Mouse (Mus musculus) gastrocnemius, postnatal 14 days (tissue): ENCODE results near the gene Lasp1. TPM values are rescaled to one million over a fixed set of nuclear protein-coding genes. Genes with fewer than 3 reads are reported as not detected.
"Not testable (repeated sequence)": the region's sequence is repeated elsewhere in the genome, so short reads cannot be mapped to it uniquely, and the experiment has no call there.

ENCODE experiments used
- DNase-seq: peaks from one replicate; pipeline ENCODE4 v3.0.0; 2021; ENCODE audit warnings: mixed read lengths
- intact Hi-C: fragments of 180-260 bp; cut with DNase I; formaldehyde crosslinking; loops from one replicate; pipeline ENCODE4 v1.15.1; 2025; ENCODE audit warnings: low total_unique reads
- total RNA-seq, 2 experiments: library from RNA; stranded (reverse); gene quantifications; 2 replicates each; pipeline ENCODE4 v1.2.3; 2021

Lasp1 gene
- total RNA-seq, 2 experiments from 2014 or later: 29.9 to 39.5 TPM

DNA sequence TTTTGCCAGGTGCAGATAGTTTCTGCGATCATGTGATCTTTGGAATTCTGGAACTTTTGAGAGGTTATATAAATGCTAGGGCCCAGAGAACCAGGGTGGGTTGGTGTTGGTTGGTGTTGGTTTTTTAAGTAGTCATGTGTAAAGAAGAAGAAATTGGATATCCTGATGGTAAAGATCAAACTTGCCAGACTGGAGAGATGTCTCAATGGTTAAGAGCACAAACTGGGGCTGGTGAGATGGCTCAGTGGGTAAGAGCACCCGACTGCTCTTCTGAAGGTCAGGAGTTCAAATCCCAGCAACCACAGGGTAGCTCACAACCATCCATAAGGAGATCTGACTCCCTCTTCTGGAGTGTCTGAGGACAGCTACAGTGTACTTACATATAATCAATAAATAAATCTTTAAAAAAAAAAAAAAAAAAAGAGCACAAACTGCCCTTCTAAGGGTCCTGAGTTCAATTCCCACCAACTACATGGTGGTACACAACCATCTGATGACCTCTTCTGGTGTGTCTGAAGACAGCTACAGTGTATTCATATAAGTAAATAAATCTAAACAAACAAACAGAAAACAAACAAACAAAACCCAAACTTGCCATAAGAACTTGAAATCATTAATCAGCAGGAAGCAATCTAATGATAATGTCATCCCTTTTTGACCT, 7.9 kb upstream of the Lasp1 start:
- intact Hi-C loops, DNase-seq: not testable (repeated sequence)

- intact Hi-C loops: no loop called here
- DNase-seq: no peak
These were observed 5.6 kb upstream of the Lasp1 start for GRCm38 (mm10) chr11:97793165-97793564.

GRCm38 (mm10) chr11:97796910-97797309, 1.9 kb upstream of the Lasp1 start:
- no peak for DNase-seq
- intact Hi-C loops: loop anchor here (5.0 kb wide), 1 partner anchor 80 kb away; no protein-coding TSS in a partner anchor

DNA sequence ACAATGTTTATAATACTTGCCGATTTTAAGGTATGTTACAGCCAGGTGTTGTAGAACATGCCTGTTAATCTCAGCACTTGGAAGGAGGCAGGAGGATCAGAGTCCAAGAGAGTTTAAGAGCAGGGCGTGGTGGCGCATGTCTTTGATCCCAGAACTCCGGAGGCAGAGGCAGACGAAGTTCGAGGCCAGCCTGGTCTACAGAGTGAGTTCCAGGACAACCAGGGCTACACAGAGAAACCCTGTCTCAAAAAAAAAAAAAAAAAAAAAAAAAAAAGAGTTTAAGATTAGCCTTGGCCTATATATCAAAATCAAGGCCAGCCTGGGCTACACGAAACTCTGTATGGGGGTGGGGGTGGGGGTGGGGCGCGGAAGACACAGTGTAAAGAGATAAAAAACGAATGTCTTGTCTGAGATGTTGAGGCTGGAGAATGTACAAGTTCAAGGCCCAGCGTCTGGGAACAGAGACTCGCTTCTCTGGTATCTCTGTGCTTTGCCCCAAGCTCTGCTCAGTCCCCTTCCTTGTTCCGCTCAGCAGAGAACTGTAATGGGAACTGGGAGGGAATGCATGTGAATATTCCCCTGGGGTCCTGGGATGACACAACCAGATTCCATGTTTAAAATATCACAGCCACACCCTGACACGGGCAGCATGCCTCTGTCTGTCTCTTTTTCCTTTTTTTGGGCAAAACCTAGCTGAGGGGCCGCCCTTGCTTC, 1.3 kb upstream of the Lasp1 start:
- DNase-seq: no peak
- intact Hi-C loops: loop anchor here (5.0 kb wide), 1 partner anchor 80 kb away; no protein-coding TSS in a partner anchor

GRCm38 (mm10) chr11:97798083-97798435, 741 bp upstream of the Lasp1 start:
- no peak for DNase-seq
- intact Hi-C loops: loop anchor here (5.0 kb wide), 1 partner anchor 79 kb away; no protein-coding TSS in a partner anchor

DNA sequence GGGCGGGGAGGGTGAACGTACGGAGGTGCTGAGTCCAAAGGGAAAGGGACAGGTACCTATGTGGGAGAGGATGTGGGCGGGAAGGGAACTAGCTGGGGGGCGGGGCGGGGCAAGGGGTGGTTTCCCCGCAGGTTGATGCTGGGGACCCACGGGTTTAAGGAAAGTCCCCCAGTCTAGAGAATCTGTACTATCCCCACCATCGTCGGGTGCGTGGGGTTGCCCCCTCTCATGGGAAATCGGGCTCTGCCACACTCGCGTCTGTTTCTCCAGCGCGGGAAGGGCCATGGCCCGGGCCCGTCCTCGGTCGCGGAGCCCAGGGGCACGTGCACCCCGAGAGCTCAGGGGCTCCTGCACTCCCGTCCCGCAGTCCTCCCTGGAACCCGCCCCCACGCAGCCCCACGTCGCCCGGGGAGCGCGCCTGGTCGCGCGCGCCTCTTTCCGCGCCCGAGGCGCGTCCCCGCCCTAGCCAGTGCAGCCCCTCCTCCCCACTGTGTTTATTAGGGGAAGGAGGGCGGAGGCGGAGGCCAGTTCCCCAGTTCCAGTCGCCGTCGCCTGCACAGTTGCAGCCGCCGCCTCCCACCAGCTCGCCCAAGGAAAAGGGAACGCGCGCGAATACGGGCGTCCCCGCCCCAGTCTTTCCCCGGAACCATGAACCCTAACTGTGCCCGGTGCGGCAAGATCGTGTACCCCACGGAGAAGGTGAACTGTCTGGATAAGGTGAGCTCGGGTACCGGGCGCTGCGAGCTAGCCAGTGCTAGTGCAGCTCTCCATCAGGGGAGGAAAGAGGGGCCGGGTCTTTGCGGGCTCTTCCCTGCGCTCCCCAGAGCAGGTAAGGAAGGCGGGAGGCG, 570 bp downstream of the Lasp1 start:
- DNase-seq: peak; percentile 87
- intact Hi-C loops: loop anchor here (5.0 kb wide), 1 partner anchor 78 kb away; no protein-coding TSS in a partner anchor

DNA sequence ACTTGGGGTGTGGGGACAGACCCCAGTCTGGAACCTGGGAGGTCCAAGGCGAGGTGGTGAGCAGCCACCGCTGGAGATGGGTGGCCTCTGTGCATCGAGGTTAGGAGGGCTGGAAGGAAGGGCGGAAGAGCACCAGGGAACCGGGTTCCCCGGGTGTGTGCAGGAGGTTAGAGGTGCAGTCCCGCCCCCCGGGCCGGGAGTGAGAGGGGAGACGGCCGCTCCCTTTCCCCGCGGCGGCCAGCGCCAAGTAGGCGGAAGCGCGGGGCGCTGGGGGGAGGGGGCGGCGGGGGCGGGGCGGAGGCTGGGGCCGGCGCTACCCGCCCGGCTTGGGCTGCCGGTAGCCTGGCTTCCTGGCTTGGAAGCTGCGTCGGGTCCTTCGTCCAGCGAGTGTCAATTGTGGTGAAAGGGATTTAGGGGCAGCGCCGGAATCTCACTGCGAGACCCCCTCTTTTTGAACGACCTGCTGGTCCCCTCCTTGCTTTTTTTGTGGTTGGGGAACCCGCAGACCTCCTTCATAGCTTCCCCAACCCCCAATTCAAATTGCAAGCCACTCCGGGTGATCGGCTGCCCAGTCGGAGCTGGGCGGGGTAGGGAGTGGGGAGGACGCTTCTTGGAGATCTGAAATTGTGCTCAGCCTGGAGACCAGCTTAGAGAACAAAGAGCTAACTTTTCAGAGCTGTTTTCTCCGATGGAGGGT, 1.3 kb downstream of the Lasp1 start:
- intact Hi-C loops: loop anchor here (5.0 kb wide), 1 partner anchor 77 kb away; no protein-coding TSS in a partner anchor
- DNase-seq: peak; percentile 80

GRCm38 (mm10) chr11:97800691-97801408, 2.0 kb downstream of the Lasp1 start:
- DNase-seq: no peak
- intact Hi-C loops: no loop called here

DNA sequence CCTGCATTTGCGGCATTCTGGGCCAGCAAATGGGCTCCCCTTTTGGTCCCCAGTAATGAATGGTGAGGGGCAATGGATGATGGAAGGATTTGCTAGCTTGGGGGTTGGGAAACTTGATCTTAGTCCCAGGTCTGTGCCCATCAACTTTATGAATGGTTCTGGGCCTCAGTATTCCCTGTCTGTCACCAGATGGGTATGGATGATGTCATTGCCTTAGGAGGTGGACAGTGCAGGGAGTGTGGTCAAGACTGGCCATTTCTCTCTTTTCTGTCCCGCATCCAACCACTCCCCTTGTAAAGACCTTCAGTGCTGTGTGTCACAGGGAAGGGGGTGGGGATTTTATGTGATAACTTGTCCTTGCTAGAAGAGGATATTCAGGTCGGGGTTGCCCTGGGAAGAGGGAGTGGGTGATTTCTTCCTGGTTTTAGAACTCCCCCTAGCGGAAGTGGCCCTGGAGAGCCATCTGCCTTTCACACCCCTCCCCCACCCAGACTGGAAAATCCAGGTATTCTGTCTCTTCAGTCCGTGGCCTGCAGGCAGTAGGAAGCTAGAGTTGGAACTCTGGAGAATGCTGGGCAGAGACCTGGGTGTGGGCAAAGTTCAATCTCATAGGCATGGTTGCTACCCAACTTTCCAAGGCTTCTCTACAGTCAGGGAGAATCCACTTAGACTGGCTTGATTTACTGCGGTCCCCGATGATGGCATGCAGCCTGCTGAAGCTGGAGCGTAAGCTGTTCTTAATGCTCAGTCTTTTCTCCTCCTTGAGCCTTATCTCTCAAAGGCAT, 2.8 kb downstream of the Lasp1 start:
- intact Hi-C loops: no loop called here
- no peak for DNase-seq

GRCm38 (mm10) chr11:97802194-97802470, 3.3 kb downstream of the Lasp1 start:
- intact Hi-C loops: no loop called here
- no peak for DNase-seq

DNA sequence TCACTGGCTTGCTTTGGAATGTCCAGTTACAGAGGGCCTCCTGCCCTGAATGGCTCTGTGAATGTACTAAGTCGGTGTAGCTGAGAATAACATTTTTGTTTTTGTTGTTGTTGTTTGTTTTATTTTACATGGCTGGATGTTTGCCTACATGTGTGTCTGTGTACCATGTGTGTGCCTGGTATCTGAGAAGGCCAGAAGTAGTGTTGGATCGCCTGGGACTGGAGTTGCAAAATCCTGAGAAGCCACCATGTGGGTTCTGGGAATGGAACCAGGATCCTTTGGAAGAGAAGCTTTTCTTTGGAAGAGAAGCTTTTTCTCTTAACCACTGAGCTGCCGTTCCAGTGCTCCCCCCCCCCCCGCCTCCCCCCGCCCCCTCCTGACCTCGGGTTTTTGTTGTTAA, 3.7 kb downstream of the Lasp1 start:
- DNase-seq: no peak
- intact Hi-C loops: no loop called here

DNA sequence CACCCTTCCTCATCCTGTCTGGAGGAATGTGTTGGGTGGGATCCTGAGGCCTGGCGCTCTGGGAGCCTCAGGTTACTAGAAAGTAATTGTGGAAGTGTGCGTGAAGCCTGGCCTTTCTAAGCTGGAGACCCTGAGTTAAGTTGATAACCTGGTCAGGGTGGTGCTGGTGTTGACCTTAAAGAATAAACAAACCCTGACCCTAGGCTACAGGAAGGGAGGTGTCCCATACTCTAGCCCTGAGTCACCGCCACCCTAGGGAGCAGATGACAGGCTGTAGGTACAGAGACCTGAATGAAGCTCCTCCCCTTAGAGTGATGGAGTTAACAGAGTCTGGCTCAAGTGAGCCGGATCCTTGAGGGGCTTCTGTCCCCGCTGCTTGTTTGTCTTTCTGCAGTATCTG, 5.0 kb downstream of the Lasp1 start:
- intact Hi-C loops: no loop called here
- no peak for DNase-seq

DNA sequence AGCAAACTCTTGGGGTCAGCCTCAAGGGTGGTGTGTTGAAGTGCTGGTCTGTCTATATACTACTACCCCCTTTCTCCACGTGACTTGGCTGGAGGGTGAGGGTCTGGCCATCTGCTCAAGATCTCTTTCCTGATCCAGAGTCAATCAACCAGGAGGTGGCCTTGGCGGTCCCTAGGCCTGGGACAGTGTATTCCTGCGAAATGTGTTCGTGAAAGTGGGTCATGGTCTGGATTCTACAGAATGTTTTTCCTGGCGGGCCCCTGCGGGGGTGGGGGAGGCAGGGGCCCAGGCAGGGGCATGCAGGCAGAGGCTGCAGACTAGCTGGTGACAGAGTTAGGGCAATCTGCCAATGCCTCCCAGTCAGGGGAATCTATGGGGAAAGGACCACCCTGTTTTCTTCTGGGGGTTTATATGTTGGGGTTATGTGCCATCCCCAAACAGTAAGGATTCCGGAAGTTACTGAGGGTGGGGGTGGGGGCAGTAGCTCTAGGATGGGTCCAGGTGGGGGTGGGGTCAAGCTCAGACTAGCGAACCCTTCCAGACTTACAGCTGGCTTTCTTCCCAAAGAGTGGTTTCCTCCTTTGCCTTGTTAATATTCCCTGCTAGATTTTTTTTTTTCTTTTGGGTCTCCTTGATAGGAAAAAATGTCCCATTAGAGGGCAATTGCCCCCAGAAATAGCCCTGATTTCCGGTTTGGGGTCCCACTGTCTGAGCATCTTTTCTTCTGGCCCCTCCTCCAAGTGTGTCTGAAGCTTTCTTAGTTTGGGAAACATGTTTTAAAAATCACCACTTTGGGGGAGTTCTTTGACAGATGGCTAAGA, 6.3 kb downstream of the Lasp1 start:
- intact Hi-C loops: no loop called here
- DNase-seq: no peak

DNA sequence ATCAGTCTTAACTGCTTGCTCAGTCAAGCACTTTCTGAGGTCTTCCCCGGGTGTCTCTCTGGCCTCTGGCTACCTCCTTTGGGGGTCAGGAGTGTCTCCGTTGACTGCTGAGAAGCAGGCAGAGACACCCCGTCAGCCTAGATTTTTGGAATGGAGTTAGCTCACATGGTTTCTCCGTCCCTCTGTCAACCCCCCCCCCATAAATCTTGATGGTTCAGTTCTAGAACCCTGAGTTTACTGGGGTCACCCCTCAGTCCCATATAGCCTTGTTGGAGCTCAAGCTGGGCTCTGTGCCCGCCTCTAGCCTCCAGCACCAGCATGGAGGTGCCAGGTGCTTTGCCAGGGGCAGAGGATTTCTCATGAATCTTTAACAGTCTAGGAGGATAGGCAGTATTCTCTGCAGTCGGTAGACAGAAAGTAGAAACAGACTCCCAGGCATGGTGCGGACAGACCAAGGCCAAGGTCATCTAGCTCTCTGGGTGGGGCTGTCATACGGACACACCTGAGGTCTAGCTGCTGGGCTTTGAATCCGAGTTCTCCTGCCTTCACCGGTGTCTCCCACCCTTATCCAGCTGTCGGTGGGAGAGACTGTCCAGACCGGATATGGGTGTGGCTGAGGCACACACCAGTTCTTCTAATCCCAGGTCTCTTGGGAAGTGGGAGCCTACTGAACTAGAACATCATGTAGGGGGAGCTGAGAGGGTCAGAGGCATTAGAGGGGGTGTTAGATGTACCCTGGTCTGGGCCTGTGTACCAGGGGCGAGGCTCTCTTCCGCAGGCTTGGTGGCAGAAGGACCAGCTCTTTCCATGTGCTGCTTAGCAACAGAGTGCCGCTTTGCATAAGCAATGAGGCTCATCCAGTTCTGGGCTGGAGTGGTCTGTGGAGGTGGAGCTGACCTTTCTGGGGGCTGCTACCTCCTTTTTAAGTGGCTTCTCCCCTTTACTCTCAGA, 7.1 kb downstream of the Lasp1 start:
- DNase-seq: peak; percentile 29
- intact Hi-C loops: no loop called here

DNA sequence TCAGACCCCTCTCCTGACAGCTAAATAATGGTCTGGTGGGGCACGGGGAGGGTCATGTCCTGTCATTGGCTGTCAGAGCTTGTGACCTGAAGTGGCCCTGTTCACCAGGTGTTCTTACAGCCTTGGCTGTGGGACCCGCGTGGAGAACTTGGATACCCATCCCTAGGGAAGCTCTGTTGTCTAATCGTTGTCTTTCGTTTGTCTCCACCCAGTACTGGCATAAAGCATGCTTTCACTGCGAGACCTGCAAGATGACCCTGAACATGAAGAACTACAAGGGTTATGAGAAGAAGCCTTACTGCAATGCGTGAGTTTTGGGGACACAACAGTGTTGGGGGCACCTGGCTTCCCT, 7.8 kb downstream of the Lasp1 start:
- intact Hi-C loops: no loop called here
- DNase-seq: no peak

- intact Hi-C loops: no loop called here
- DNase-seq: no peak
These were observed 8.8 kb downstream of the Lasp1 start for GRCm38 (mm10) chr11:97807626-97808025.

GRCm38 (mm10) chr11:97808093-97808492, 9.3 kb downstream of the Lasp1 start:
- no peak for DNase-seq
- intact Hi-C loops: no loop called here
